Mouse (Mus musculus) lung, postnatal 0 days (tissue): ENCODE results near the gene 9430015G10Rik.

Experiments used
- CTCF ChIP-seq: IDR thresholded peaks from 2 replicates; pipeline ENCODE4 v1.5.1; 2016; ENCODE audit warnings: antibody characterized with exemption, mild to moderate bottlenecking
- EP300 ChIP-seq: IDR thresholded peaks from 2 replicates; pipeline ENCODE4 v1.6.1; 2016; ENCODE audit warnings: antibody characterized with exemption, mild to moderate bottlenecking, control low read depth

GRCm38 (mm10) chr4:156070716-156071115, 39.1 kb upstream of the 9430015G10Rik start:
- no peak for TF ChIP-seq EP300
- no peak for TF ChIP-seq CTCF
